Mouse (Mus musculus) kidney, embryonic 16.5 days (tissue): ENCODE results near the gene Snx3. TPM values are rescaled to one million over a fixed set of nuclear protein-coding genes. Genes with fewer than 3 reads are reported as not detected.
A peak's percentile ranks its signal among the peaks of the same experiment; 100 is the strongest.

Experiments used
- ATAC-seq: fragments of 200-750 bp; cut with Nextera tagmentation; 2 replicates; pipeline ENCODE4 v1.8.0; 2017; ENCODE audit warnings: moderate TSS enrichment; ENCODE audit not compliant: low FRiP score, low TSS enrichment
- H3K27ac ChIP-seq: fragments of 300-500 bp; sonication (generic); 2 replicates; pipeline ENCODE4 v1.5.1; 2014; ENCODE audit warnings: low read length
- H3K27me3 ChIP-seq: fragments of 300-500 bp; sonication (generic); 2 replicates; pipeline ENCODE4 v1.6.1; 2014; ENCODE audit warnings: low read length, control low read depth, mixed read lengths; ENCODE audit not compliant: insufficient read depth
- H3K36me3 ChIP-seq: fragments of 300-500 bp; sonication (generic); 2 replicates; pipeline ENCODE4 v1.6.1; 2014; ENCODE audit warnings: low read length, control low read depth, mixed read lengths; ENCODE audit not compliant: insufficient read depth
- H3K4me1 ChIP-seq: fragments of 300-500 bp; sonication (generic); 2 replicates; pipeline ENCODE4 v1.6.1; 2014; ENCODE audit warnings: low read length, control low read depth, mixed read lengths; ENCODE audit not compliant: insufficient read depth
- H3K4me2 ChIP-seq: fragments of 300-500 bp; sonication (generic); replicated peaks from 2 replicates; pipeline ENCODE4 v1.6.1; 2014; ENCODE audit warnings: low read depth, low read length
- H3K4me3 ChIP-seq: fragments of 300-500 bp; sonication (generic); 2 replicates; pipeline ENCODE4 v1.5.1; 2014; ENCODE audit warnings: mild to moderate bottlenecking, low read length
- H3K9ac ChIP-seq: fragments of 300-500 bp; sonication (generic); replicated peaks from 2 replicates; pipeline ENCODE4 v1.6.1; 2014; ENCODE audit warnings: low read length
- H3K9me3 ChIP-seq: fragments of 300-500 bp; sonication (generic); 2 replicates; pipeline ENCODE4 v1.6.1; 2016; ENCODE audit warnings: low read length, control low read depth
- WGBS: fragments of 180-500 bp; shearing (Covaris S2); extraction: QIAGEN DNeasy Blood & Tissue Kit; methylation state at CpG from one replicate; pipeline ENCODE4 v1.1.7; 2014; 5-methylcytosine and 5-hydroxymethylcytosine counted together
- polyA plus RNA-seq: library from polyadenylated mRNA; unstranded; fragments of >200 nt; fragmentation: Nextera tagmentation; extraction: Ambion mirVana; gene quantifications from 2 replicates; pipeline ENCODE4 v1.2.1, GENCODE M21; 2015

The Snx3 gene
- polyA plus RNA-seq, 1 experiment from 2014 or later, result 371 TPM

DNA sequence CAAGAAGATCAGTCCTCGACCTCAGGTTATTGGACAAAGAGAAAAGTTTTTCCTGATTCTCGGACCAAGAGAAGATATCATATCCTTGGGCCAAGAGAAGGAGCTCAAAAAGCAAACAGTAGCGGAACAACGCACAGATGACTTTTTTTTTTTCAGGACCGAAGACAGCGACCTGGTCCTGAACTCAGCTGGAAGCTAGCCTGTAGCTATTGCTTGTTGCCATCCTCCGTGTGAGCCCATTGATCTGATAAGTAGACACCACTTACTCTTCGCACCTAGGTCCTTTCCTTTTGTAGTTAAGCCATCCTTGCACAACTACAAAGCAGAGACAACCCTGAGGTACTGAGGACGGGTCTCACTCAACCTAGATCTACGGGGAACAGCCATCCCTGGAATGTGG lies 72.8 kb downstream of the Snx3 start:
- no peak overlapping the region for H3K27ac ChIP-seq
- H3K4me1 ChIP-seq, result 0 out of 2 replicates have a peak, but pooled peaks cover 3% of the 10 kb centered on the region
- H3K4me3 ChIP-seq, result no peak overlapping the region
- 4% methylated on average over 10 of the region's 10 CpGs for WGBS
- no peak overlapping the region for H3K4me2 ChIP-seq
- no peaks in the 10 kb centered on the region for H3K36me3 ChIP-seq
- H3K27me3 ChIP-seq, result peaks cover 97% of the 10 kb centered on the region
- no peak overlapping the region for H3K9ac ChIP-seq
- H3K9me3 ChIP-seq, result no peaks in the 10 kb centered on the region
- ATAC-seq, result no peak

GRCm38 (mm10) chr10:42577525-42578280 lies 75.9 kb downstream of the Snx3 start:
- H3K27me3 ChIP-seq, result peaks cover 99% of the 10 kb centered on the region
- no peak for ATAC-seq
- 1% methylated on average over 15 of the region's 15 CpGs for WGBS

GRCm38 (mm10) chr10:42578281-42578675 lies 76.4 kb downstream of the Snx3 start:
- Histone ChIP-seq H3K36me3 (no peaks in the 10 kb centered on the region), H3K9ac (no peak overlapping the region), H3K4me1 (peaks cover 11% of the 10 kb centered on the region), H3K4me2 (no peak overlapping the region), H3K4me3 (no peak overlapping the region), H3K27me3 (peaks cover 99% of the 10 kb centered on the region), H3K27ac (no peak overlapping the region), H3K9me3 (no peaks in the 10 kb centered on the region)
- no peak for ATAC-seq
- 2% methylated on average over 15 of the region's 15 CpGs for WGBS

More at GRCm38 (mm10) chr10:42577525-42578280, 75.9 kb downstream of the Snx3 start:
- no peaks in the 10 kb centered on the region for H3K9me3 ChIP-seq
- no peak overlapping the region for H3K4me2 ChIP-seq
- no peak overlapping the region for H3K9ac ChIP-seq
- no peak overlapping the region for H3K27ac ChIP-seq
- no peaks in the 10 kb centered on the region for H3K36me3 ChIP-seq
- H3K4me3 ChIP-seq, result no peak overlapping the region
- H3K4me1 ChIP-seq, result peaks cover 7% of the 10 kb centered on the region; the same call in 1 of the 2 replicates

GRCm38 (mm10) chr10:42578698-42579474 lies 77.1 kb downstream of the Snx3 start:
- H3K4me3 ChIP-seq, result no peak overlapping the region
- H3K9ac ChIP-seq, result no peak overlapping the region
- peak overlapping the region; percentile 20; the same call in 1 of the 2 replicates for H3K4me2 ChIP-seq
- ATAC-seq, result no peak
- H3K27me3 ChIP-seq, result peaks cover 99% of the 10 kb centered on the region
- no peaks in the 10 kb centered on the region for H3K9me3 ChIP-seq
- WGBS, result 1% methylated on average over 22 of the region's 22 CpGs
- no peaks in the 10 kb centered on the region for H3K36me3 ChIP-seq
- peaks cover 15% of the 10 kb centered on the region for H3K4me1 ChIP-seq
- H3K27ac ChIP-seq, result no peak overlapping the region

GRCm38 (mm10) chr10:42579475-42580130 lies 77.8 kb downstream of the Snx3 start:
- peaks cover 21% of the 10 kb centered on the region for H3K4me1 ChIP-seq
- peak overlapping the region; percentile 20 for H3K4me2 ChIP-seq
- H3K36me3 ChIP-seq, result no peaks in the 10 kb centered on the region
- H3K27ac ChIP-seq, result no peak overlapping the region
- under 1% methylated on average over 41 of the region's 41 CpGs for WGBS
- ATAC-seq, result peak; percentile 57
- no peaks in the 10 kb centered on the region for H3K9me3 ChIP-seq
- H3K27me3 ChIP-seq, result peaks cover 99% of the 10 kb centered on the region
- 0 out of 2 replicates have a peak overlapping the region, but pooled peaks have one; percentile 1 for H3K4me3 ChIP-seq
- H3K9ac ChIP-seq, result no peak overlapping the region

GRCm38 (mm10) chr10:42580131-42580950 lies 78.5 kb downstream of the Snx3 start:
- Histone ChIP-seq H3K9ac (no peak overlapping the region), H3K4me2 (peak overlapping the region; percentile 20; the same call in 1 of the 2 replicates), H3K9me3 (no peaks in the 10 kb centered on the region), H3K27ac (no peak overlapping the region), H3K4me3 (0 out of 2 replicates have a peak overlapping the region, but pooled peaks have one; percentile 1), H3K4me1 (peaks cover 21% of the 10 kb centered on the region), H3K27me3 (peaks cover 99% of the 10 kb centered on the region), H3K36me3 (no peaks in the 10 kb centered on the region)
- ATAC-seq, result no peak
- under 1% methylated on average over 29 of the region's 29 CpGs for WGBS

GRCm38 (mm10) chr10:42580951-42581277 lies 79.1 kb downstream of the Snx3 start:
- Histone ChIP-seq H3K9ac (no peak overlapping the region), H3K4me2 (no peak overlapping the region), H3K27me3 (peaks cover 99% of the 10 kb centered on the region), H3K27ac (no peak overlapping the region), H3K4me3 (no peak overlapping the region), H3K36me3 (no peaks in the 10 kb centered on the region), H3K4me1 (peaks cover 21% of the 10 kb centered on the region), H3K9me3 (no peaks in the 10 kb centered on the region)
- ATAC-seq, result no peak
- 2% methylated on average over 7 of the region's 7 CpGs for WGBS

DNA sequence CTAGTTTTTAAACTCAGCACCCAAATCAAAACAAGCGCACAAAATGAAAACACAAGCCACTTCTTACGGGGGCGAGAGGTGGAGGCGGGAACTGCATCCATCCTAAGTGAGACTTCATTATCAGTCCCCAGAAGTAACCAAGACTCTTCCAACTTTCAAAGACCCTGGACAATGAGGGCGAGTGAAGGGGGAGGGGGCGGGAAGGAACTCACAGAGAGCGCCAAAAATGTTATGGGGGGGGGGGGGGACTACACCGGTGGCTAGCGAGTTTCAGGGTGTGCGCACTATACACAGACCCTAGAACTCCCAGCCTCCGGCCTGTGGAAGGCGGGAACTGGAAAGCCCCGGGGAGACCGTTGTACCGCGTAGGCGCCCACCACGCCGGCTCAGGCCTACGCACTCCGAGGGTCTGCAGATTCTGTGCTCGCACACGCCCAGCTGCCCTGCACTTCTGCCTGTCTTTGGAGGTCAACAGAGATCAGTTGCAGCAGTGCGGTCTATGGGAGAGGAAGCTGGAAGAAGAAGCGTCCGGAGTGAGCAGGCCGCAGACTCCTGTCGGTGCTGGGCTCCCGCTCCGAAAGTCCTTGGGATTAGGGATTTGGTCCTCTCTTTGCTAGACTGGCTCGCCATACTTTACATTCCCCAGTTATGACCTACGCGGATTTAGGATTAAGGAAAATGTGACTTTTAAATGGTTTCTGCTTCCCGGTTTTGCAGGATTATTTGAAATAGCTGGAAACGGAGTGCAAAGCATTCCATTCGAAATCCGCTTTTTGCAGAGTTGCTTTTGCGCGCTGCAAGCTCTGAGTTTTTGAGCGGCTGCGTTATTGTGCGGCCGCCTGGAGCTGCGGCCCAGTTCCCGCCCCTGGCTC lies 80.1 kb downstream of the Snx3 start:
- no peak for ATAC-seq
- peaks cover 3% of the 10 kb centered on the region; the same call in 1 of the 2 replicates for H3K9me3 ChIP-seq

More for the DNA sequence above, 80.1 kb downstream of the Snx3 start:
- H3K9ac ChIP-seq, result no peak overlapping the region
- peaks cover 21% of the 10 kb centered on the region for H3K4me1 ChIP-seq
- H3K27me3 ChIP-seq, result peaks cover 99% of the 10 kb centered on the region
- H3K36me3 ChIP-seq, result no peaks in the 10 kb centered on the region
- 0 out of 2 replicates have a peak overlapping the region, but pooled peaks have one; percentile 6 for H3K4me2 ChIP-seq
- under 1% methylated on average over 45 of the region's 45 CpGs for WGBS
- 0 out of 2 replicates have a peak overlapping the region, but pooled peaks have one; percentile 11 for H3K4me3 ChIP-seq
- no peak overlapping the region for H3K27ac ChIP-seq
